Mouse (Mus musculus) heart, postnatal 10 days (tissue): ENCODE measurements around the gene Umad1. TPM values are rescaled to one million over a fixed set of nuclear protein-coding genes. Genes with fewer than 3 reads are reported as not detected.

ENCODE experiments used
- DNase-seq, 2 experiments: peaks; one replicate each; pipeline ENCODE4 v3.0.0; 2021
- intact Hi-C: fragments of 180-260 bp; cut with DNase I; formaldehyde crosslinking; loops from one replicate; pipeline ENCODE4 v1.15.1; 2025
- total RNA-seq, 2 experiments: library from RNA; stranded (reverse); gene quantifications; 2 replicates each; pipeline ENCODE4 v1.2.3; 2021

Gene Umad1
- total RNA-seq, 2 experiments from 2014 or later, result 11.5 to 12.2 TPM

GRCm38 (mm10) chr6:8412845-8413598, 153.9 kb downstream of the Umad1 start:
- intact Hi-C loops, result no loop called here

GRCm38 (mm10) chr6:8414020-8414419, 154.9 kb downstream of the Umad1 start:
- intact Hi-C loops, result no loop called here
- no peak for DNase-seq

More at GRCm38 (mm10) chr6:8412845-8413598, 153.9 kb downstream of the Umad1 start:
- DNase-seq, result no peak

- intact Hi-C loops, result no loop called here
- no peak for DNase-seq
Measured at GRCm38 (mm10) chr6:8415823-8416222, 156.7 kb downstream of the Umad1 start.

GRCm38 (mm10) chr6:8416802-8417569, 157.9 kb downstream of the Umad1 start:
- DNase-seq, result no peak
- intact Hi-C loops, result no loop called here

GRCm38 (mm10) chr6:8419485-8420186, 160.5 kb downstream of the Umad1 start:
- intact Hi-C loops, result no loop called here

GRCm38 (mm10) chr6:8420187-8420503, 161.1 kb downstream of the Umad1 start:
- DNase-seq, result no peak
- intact Hi-C loops, result no loop called here

More at GRCm38 (mm10) chr6:8419485-8420186, 160.5 kb downstream of the Umad1 start:
- DNase-seq, result no peak

- no peak for DNase-seq
- intact Hi-C loops, result no loop called here
Measured at GRCm38 (mm10) chr6:8421421-8421820, 162.3 kb downstream of the Umad1 start.

GRCm38 (mm10) chr6:8421959-8422581, 163.0 kb downstream of the Umad1 start:
- DNase-seq, result peak in 1 of 2 experiments; percentile 23
- intact Hi-C loops, result no loop called here

- DNase-seq, result no peak
- intact Hi-C loops, result no loop called here
Measured at GRCm38 (mm10) chr6:8423142-8423541, 164.1 kb downstream of the Umad1 start.

GRCm38 (mm10) chr6:8427692-8428091, 168.6 kb downstream of the Umad1 start:
- intact Hi-C loops, result no loop called here
- DNase-seq, result no peak

GRCm38 (mm10) chr6:8430610-8431234, 171.6 kb downstream of the Umad1 start:
- intact Hi-C loops, result no loop called here
- DNase-seq, result no peak

- DNase-seq, result no peak
- intact Hi-C loops, result no loop called here
Measured at GRCm38 (mm10) chr6:8433179-8433578, 174.1 kb downstream of the Umad1 start.

- DNase-seq, result no peak
- intact Hi-C loops, result no loop called here
Measured at GRCm38 (mm10) chr6:8437937-8438336, 178.8 kb downstream of the Umad1 start.

GRCm38 (mm10) chr6:8441814-8442213, 182.7 kb downstream of the Umad1 start:
- intact Hi-C loops, result no loop called here
- DNase-seq, result no peak

GRCm38 (mm10) chr6:8446786-8447185, 187.7 kb downstream of the Umad1 start:
- intact Hi-C loops, result no loop called here
- DNase-seq, result peak; percentile 65 to 71

- DNase-seq, result no peak
- intact Hi-C loops, result no loop called here
Measured at GRCm38 (mm10) chr6:8455599-8455998, 196.5 kb downstream of the Umad1 start.

- DNase-seq, result no peak
- intact Hi-C loops, result no loop called here
Measured at GRCm38 (mm10) chr6:8458596-8458995, 199.5 kb downstream of the Umad1 start.

GRCm38 (mm10) chr6:8462447-8462846, 203.4 kb downstream of the Umad1 start:
- no peak for DNase-seq

GRCm38 (mm10) chr6:8465388-8465787, 206.3 kb downstream of the Umad1 start:
- no peak for DNase-seq
- intact Hi-C loops, result no loop called here

More at GRCm38 (mm10) chr6:8462447-8462846, 203.4 kb downstream of the Umad1 start:
- intact Hi-C loops, result no loop called here

- intact Hi-C loops, result no loop called here
- DNase-seq, result no peak
Measured at GRCm38 (mm10) chr6:8465985-8466384, 206.9 kb downstream of the Umad1 start.
